Mouse (Mus musculus) Patski (cell line): Measurements from ENCODE around the gene Megf9. TPM values are rescaled to one million over a fixed set of nuclear protein-coding genes. Genes with fewer than 3 reads are reported as not detected.

Source experiments
- ATAC-seq: fragments of 100-300 bp; one replicate; pipeline ENCODE4 v1.8.0; 2021
- CTCF ChIA-PET: fragments of 350-600 bp; sonication (Branson Sonifier 250); formaldehyde crosslinking; loops from one replicate; lab custom pipeline; 2022; ENCODE audit warnings: inconsistent platforms; lab: Charles Lee
- POLR2A ChIA-PET: fragments of 350-600 bp; sonication (Branson Sonifier 250); formaldehyde crosslinking; loops from one replicate; lab custom pipeline; 2022; ENCODE audit warnings: antibody characterized with exemption, inconsistent platforms; lab: Charles Lee
- DNase-seq: peaks from one replicate; pipeline ENCODE4 v3.0.0-alpha.2; 2011; ENCODE audit warnings: low read depth, low spot score
- H3K27me3 ChIP-seq: fragments of 371-371 bp; one replicate; pipeline ENCODE4 v1.5.1; 2021
- CTCF ChIP-seq: fragments of 100-300 bp; IDR thresholded peaks from one replicate; pipeline ENCODE4 v1.5.1; 2021
- in situ Hi-C: fragments of 300-500 bp; cut with MboI; formaldehyde crosslinking; loops from 3 replicates; pipeline ENCODE4 v1.11.1; 2018; ENCODE audit warnings: low pct_unique_long_range_greater_than_20kb, mixed read lengths
- polyA plus RNA-seq: library from polyadenylated mRNA; unstranded; gene quantifications from one replicate; pipeline ENCODE4 v1.2.3, GENCODE M21; 2021

Megf9 gene
- polyA plus RNA-seq, 1 experiment from 2014 or later: 7.0 TPM

DNA sequence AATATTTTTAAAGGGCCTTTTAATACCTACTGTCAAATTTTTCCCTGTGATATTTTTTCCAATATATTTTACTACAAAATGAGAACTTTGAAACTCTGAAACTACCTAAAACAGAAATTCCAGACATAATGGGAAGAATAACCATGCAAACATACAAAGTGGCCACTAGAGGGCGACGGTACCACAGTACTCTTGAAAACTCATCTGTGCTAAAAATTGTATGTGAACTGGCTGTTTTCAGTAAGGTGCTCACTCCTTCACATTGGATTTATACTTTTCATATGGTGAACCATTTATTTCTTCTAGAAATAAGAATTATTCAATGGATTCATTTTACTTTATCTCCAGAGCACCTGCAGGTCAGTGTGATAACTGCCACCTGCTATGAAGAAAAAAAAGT lies 83.0 kb downstream of the Megf9 start:
- ATAC-seq: peak; percentile 44
- CTCF ChIA-PET: interaction anchor here (1.2 to 3.0 kb wide), 5 partner anchors 9 to 150 kb away, joined by 3 to 15 read pairs (median 5); no protein-coding TSS in a partner anchor
- TF ChIP-seq CTCF: peak; percentile 49
- DNase-seq: peak; percentile 19
- in situ Hi-C loops: no loop called here
- no peaks in the 10 kb centered on the region for H3K27me3 ChIP-seq
- POLR2A ChIA-PET: no interaction called here

DNA sequence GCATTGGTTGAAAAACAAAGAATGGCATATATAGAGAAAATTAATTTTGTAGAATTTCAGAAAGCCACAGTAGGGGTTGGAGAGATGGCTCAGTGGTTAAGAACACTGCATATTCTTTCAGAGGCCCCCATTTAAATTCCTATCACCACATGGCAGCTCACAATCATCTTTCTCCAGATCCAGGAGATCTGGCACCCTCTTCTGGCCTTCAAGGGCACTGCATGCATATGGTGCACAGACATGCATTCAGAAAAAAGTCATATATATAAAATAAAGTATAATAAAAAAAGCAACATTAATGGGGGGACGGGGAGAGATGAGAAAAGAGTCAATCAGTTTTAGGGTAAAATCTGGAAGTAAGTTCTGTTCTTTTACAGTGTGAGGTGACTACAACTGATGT lies 85.1 kb downstream of the Megf9 start:
- ChIA-PET CTCF (no interaction called here), POLR2A (no interaction called here)
- TF ChIP-seq CTCF: peak; percentile 57
- no peaks in the 10 kb centered on the region for H3K27me3 ChIP-seq
- DNase-seq (no peak), ATAC-seq (no peak)
- in situ Hi-C loops: no loop called here

GRCm38 (mm10) chr4:70446774-70447173 lies 88.0 kb downstream of the Megf9 start:
- no peak for DNase-seq
- H3K27me3 ChIP-seq: no peaks in the 10 kb centered on the region
- CTCF ChIA-PET: no interaction called here
- POLR2A ChIA-PET: no interaction called here
- ATAC-seq: no peak
- in situ Hi-C loops: no loop called here
- no peak for TF ChIP-seq CTCF

DNA sequence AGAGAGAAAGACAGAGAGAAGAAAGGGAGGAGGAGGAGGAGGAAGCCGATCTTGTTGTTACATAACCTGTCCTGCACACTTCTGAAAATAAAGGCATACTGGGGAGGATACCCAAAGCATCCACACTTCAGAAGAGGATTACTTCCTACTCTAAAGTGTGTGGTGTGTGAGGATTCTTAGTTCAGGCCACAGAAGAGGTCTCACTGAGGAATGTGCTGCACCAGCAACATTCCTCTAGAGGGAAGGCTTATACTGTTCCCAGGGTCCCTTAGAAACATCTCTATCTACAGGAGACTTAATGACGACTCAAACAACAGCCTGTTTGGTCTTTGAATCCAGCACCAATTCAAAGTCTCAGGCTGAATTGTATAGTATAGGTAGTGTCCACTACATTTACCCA lies 114.6 kb downstream of the Megf9 start:
- ChIA-PET CTCF (no interaction called here), POLR2A (no interaction called here)
- no peak for DNase-seq
- no peak for TF ChIP-seq CTCF
- peak; percentile 62 for ATAC-seq
- H3K27me3 ChIP-seq: no peaks in the 10 kb centered on the region
- in situ Hi-C loops: no loop called here

DNA sequence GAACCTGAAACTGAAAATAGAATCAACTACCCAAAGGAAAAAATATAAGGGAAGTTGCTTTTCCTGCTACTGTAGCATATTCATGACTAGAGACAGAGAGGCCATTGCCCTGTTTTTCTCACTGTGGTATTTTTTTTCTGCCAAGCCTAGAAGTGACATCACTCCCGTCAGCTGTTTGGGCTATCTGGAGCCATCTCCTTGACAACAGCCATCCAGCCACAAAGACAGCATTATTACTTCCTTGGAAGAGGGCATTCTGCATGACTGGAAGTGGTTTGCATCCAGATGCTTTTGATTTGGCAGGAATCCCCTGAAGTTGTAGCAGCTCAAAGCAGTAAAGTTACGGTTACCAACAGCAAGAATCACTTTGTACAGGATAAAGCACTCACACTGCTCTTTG lies 122.7 kb downstream of the Megf9 start:
- DNase-seq (peak; percentile 74), ATAC-seq (peak; percentile 79)
- no peak for TF ChIP-seq CTCF
- in situ Hi-C loops: no loop called here
- ChIA-PET CTCF (no interaction called here), POLR2A (no interaction called here)
- no peaks in the 10 kb centered on the region for H3K27me3 ChIP-seq

DNA sequence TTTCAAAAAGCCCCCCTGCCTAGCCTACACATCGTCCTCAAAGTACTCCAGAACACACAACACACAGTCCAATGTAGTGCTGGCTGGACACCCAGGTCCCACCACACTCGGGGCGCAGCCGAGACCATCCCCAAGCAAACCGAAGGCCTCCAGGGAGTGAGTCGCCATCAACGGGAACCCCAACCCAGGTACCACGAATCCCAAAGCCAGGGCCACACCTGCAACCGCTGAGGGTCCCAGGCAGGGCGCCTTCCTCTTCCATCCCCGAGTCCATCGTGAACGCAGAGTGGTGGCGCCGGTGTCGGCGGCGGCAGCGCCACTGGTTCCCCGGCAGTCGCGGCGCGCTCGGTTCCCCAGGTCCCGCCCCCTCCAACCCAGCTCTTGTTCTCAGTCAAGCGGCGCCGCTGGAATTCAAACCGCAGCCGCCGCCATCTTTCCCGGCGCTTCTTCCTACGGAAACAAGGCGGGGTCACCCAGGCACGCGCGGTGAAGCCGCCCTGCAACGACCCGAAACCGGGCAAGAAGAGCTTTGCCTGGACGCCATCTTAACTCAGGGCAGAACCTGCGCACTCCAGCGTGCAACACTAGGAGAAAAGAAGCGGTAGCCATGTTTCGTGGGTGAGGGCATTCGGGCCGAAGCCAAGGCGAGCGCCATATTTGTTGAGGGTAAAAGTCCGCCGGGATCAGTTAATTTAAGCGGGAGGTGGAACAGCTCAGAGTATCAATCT lies 124.6 kb downstream of the Megf9 start, which contains the start of gene Cdk5rap2:
Gene Cdk5rap2 (minus strand): TSS at position 450 of the 728 bp plus-strand sequence.
- no peak for TF ChIP-seq CTCF
- peak; percentile 91 for DNase-seq
- POLR2A ChIA-PET: interaction anchor here (0.8 kb wide), 1 partner anchor 49 kb away, joined by 3 read pairs; no protein-coding TSS in a partner anchor
- CTCF ChIA-PET: no interaction called here
- in situ Hi-C loops: no loop called here
- H3K27me3 ChIP-seq: no peaks in the 10 kb centered on the region
- ATAC-seq: peak; percentile 86

- no peak for ATAC-seq
- CTCF ChIA-PET: no interaction called here
- no peak for TF ChIP-seq CTCF
- POLR2A ChIA-PET: no interaction called here
- no peaks in the 10 kb centered on the region for H3K27me3 ChIP-seq
- in situ Hi-C loops: no loop called here
- no peak for DNase-seq
These were observed 125.3 kb downstream of the Megf9 start for GRCm38 (mm10) chr4:70409456-70409855.

DNA sequence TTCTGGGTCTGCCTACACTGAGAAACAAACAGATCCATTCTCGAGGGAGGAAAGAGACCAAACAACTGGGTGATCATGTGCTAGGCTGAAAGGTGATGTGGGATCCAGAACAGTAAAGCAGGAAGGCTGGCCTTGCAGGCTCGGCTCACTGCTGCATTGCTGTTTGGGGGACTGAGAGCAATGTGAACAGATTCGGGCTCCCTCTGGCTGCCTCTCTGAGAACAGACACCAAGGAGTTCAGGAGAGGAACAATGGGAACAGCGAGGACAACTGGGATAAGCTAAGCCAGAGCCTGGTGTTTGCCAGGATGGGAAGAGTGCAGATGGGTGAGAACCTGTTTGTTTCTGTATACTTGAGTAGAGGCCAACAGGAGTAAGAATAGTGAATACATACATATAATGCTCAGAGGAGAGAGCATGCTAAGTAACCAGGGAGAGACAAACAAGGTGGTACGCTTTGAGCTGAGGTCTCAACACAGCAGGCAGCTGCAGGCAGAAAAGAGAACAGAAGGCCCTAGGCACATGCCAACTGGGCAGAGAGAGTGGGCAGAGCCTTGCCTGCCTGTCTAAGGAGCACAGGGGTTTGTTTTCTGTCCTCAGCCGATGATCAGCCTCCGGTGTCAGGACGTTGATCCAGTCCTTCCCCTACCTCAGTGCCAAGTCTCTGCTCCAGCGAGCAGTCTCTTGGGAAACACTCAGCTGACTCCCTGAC lies 132.5 kb downstream of the Megf9 start:
- ChIA-PET CTCF (interaction anchor here (1.2 kb wide), 1 partner anchor 29 kb away, joined by 3 read pairs; no protein-coding TSS in a partner anchor), POLR2A (no interaction called here)
- in situ Hi-C loops: no loop called here
- TF ChIP-seq CTCF: no peak
- no peaks in the 10 kb centered on the region for H3K27me3 ChIP-seq
- no peak for ATAC-seq
- DNase-seq: no peak

GRCm38 (mm10) chr4:70399476-70399875 lies 135.3 kb downstream of the Megf9 start:
- POLR2A ChIA-PET: no interaction called here
- CTCF ChIA-PET: no interaction called here
- no peak for DNase-seq

GRCm38 (mm10) chr4:70399074-70399473 lies 135.7 kb downstream of the Megf9 start:
- TF ChIP-seq CTCF: no peak

More at GRCm38 (mm10) chr4:70399476-70399875, 135.3 kb downstream of the Megf9 start:
- ATAC-seq: no peak
- H3K27me3 ChIP-seq: no peaks in the 10 kb centered on the region
- no peak for TF ChIP-seq CTCF
- in situ Hi-C loops: loop anchor here (5.0 kb wide), 1 partner anchor 37 kb away; no protein-coding TSS in a partner anchor

GRCm38 (mm10) chr4:70398088-70398487 lies 136.7 kb downstream of the Megf9 start:
- CTCF ChIA-PET: no interaction called here
- H3K27me3 ChIP-seq: no peaks in the 10 kb centered on the region
- TF ChIP-seq CTCF: no peak
- no peak for ATAC-seq
- POLR2A ChIA-PET: no interaction called here
- in situ Hi-C loops: loop anchor here (5.0 kb wide), 1 partner anchor 36 kb away; no protein-coding TSS in a partner anchor
- no peak for DNase-seq

More at GRCm38 (mm10) chr4:70399074-70399473, 135.7 kb downstream of the Megf9 start:
- ChIA-PET POLR2A (no interaction called here), CTCF (no interaction called here)
- in situ Hi-C loops: loop anchor here (5.0 kb wide), 1 partner anchor 37 kb away; no protein-coding TSS in a partner anchor
- no peak for ATAC-seq
- DNase-seq: no peak
- no peaks in the 10 kb centered on the region for H3K27me3 ChIP-seq
